Mouse (Mus musculus) forebrain, embryonic 16.5 days (tissue): ENCODE measurements around the gene Arhgap23. TPM values are rescaled to one million over a fixed set of nuclear protein-coding genes. Genes with fewer than 3 reads are reported as not detected.
A peak's percentile ranks its signal among the peaks of the same experiment; 100 is the strongest.

ENCODE experiments used
- ATAC-seq: fragments of 200-750 bp; cut with Nextera tagmentation; 2 replicates; pipeline ENCODE4 v1.8.0; 2017; ENCODE audit warnings: mild to moderate bottlenecking, moderate library complexity
- H3K27ac ChIP-seq: fragments of 300-500 bp; sonication (generic); 2 replicates; pipeline ENCODE4 v1.5.1; 2014; ENCODE audit warnings: low read length, control low read depth
- H3K27me3 ChIP-seq: fragments of 300-500 bp; sonication (generic); replicated peaks from 2 replicates; pipeline ENCODE4 v1.6.1; 2014; ENCODE audit warnings: low read length; ENCODE audit not compliant: control insufficient read depth, insufficient read depth
- H3K36me3 ChIP-seq: fragments of 300-500 bp; sonication (generic); 2 replicates; pipeline ENCODE4 v1.6.1; 2014; ENCODE audit not compliant: control insufficient read depth, insufficient read depth
- H3K4me1 ChIP-seq: fragments of 300-500 bp; sonication (generic); replicated peaks from 2 replicates; pipeline ENCODE4 v1.6.1; 2014; ENCODE audit warnings: low read length; ENCODE audit not compliant: control insufficient read depth, insufficient read depth
- H3K4me2 ChIP-seq: fragments of 300-500 bp; sonication (generic); 2 replicates; pipeline ENCODE4 v1.6.1; 2014; ENCODE audit warnings: mild to moderate bottlenecking, low read length, control low read depth
- H3K4me3 ChIP-seq: fragments of 300-500 bp; sonication (generic); replicated peaks from 2 replicates; pipeline ENCODE4 v1.5.1; 2014; ENCODE audit warnings: mild to moderate bottlenecking, low read length, control low read depth
- H3K9ac ChIP-seq: fragments of 300-500 bp; sonication (generic); replicated peaks from 2 replicates; pipeline ENCODE4 v1.6.1; 2014; ENCODE audit warnings: low read depth, low read length, control low read depth
- H3K9me3 ChIP-seq: fragments of 300-500 bp; sonication (generic); 2 replicates; pipeline ENCODE4 v1.6.1; 2016; ENCODE audit warnings: low read length; ENCODE audit not compliant: control insufficient read depth
- WGBS: fragments of 180-500 bp; shearing (Covaris S2); extraction: QIAGEN DNeasy Blood & Tissue Kit; methylation state at CpG from one replicate; pipeline ENCODE4 v1.1.7; 2014; 5-methylcytosine and 5-hydroxymethylcytosine counted together
- polyA plus RNA-seq: library from polyadenylated mRNA; unstranded; fragments of >200 nt; fragmentation: Nextera tagmentation; extraction: Ambion mirVana; gene quantifications from 2 replicates; pipeline ENCODE4 v1.2.1, GENCODE M21; 2015

The Arhgap23 gene
- polyA plus RNA-seq, 1 experiment from 2014 or later, result 7.5 TPM

DNA sequence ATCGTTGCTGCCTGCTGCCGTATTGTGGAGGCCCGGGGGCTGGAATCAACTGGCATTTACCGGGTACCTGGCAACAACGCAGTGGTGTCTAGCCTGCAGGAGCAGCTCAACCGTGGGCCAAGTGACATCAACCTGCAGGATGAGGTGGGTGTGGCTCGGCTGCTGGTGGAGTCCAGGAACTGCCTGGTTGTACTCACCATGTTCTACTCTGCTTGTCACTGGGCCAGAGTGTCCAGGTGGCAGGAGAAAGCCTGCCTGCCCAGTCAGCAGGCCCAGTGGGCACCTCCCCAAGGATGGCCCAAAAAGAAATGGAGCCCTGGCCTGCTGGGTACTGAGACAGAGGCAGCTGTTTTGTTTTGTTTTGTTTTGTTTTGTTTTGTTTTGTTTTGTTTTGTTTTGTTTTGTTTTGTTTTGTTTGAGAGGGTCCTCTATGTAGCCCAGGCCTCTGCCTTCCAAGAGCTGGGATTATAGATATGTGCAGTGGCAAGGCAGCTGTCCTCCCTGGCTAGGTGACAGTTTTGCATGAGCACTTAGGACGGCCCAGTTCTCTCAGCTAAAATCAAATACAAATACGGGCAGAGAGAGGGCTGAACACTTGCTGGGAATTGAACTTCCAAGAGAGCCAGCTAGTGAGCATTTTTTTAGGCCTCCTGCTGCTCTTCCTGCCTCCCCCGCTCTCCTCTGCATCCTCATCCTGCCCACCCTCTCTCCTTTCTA lies 51.3 kb downstream of the Arhgap23 start:
- H3K27ac ChIP-seq, result no peak overlapping the region
- 61% methylated on average over 10 of the region's 10 CpGs for WGBS
- no peak overlapping the region for H3K4me2 ChIP-seq
- no peak for ATAC-seq
- no peaks in the 10 kb centered on the region for H3K9me3 ChIP-seq
- no peak overlapping the region for H3K9ac ChIP-seq
- H3K4me1 ChIP-seq, result no peaks in the 10 kb centered on the region
- peaks cover 15% of the 10 kb centered on the region for H3K36me3 ChIP-seq
- H3K4me3 ChIP-seq, result no peak overlapping the region
- H3K27me3 ChIP-seq, result 0 out of 2 replicates have a peak, but pooled peaks cover 4% of the 10 kb centered on the region

DNA sequence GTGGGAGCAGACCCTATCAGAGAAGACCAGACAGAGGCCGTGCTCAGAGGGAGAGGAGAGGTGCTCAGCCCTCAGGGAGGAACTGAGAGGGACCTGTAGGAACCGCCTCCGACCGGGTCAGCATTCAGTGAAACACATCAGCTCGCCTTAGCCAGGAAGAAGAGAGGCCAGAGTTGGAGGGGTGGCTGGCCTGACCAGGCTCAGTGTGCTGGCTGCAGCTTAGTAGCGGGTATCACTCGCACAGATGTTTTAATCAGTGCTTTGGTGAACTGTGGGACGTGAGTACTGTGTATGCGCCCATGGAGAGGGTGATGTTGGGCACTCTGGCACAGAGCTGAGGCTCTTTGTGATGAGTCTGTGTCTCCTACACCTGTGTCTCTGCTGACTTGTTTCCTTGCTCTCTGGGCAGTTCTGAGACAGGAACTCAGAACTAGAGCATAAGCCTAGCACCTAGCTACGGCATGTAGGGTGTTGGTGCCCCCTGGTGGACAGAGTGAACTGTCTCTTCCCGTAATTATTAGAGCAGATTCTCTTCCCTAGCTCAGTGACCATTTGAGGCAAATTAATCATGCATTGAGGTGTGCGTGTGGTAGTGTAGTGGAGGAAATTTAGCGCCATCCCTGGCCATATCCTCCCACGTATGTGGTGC lies 53.4 kb downstream of the Arhgap23 start:
- Histone ChIP-seq H3K27ac (no peak overlapping the region), H3K9me3 (no peaks in the 10 kb centered on the region), H3K27me3 (no peaks in the 10 kb centered on the region), H3K4me2 (no peak overlapping the region), H3K9ac (no peak overlapping the region), H3K4me3 (no peak overlapping the region), H3K36me3 (peaks cover 11% of the 10 kb centered on the region), H3K4me1 (no peaks in the 10 kb centered on the region)
- ATAC-seq, result peak; percentile 64; the same call in 1 of the 2 replicates
- WGBS, result 38% methylated on average over 14 of the region's 14 CpGs

DNA sequence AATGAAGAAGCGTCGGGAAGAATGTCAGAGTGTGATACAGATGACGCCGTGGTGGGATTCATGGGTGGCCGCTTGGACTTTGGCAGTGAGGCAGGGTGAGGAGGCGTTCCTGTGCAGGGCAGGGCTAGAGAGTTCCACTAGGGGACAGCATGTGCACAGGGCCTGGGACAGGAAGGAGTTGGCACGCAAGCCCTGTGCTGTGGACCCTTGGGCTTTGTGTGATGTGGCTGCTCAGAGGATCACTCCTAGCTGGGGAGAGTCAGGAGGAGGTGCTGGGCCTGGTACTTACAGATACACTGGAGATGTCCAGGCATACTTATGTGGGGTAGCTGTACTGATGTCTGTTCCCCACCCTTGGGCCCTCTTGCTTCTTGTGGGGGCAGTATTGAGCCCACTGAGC lies 54.5 kb downstream of the Arhgap23 start:
- Histone ChIP-seq H3K4me3 (no peak overlapping the region), H3K4me1 (no peaks in the 10 kb centered on the region), H3K4me2 (no peak overlapping the region), H3K27ac (no peak overlapping the region), H3K27me3 (no peaks in the 10 kb centered on the region), H3K9ac (no peak overlapping the region), H3K36me3 (peaks cover 8% of the 10 kb centered on the region; the same call in 1 of the 2 replicates), H3K9me3 (no peaks in the 10 kb centered on the region)
- ATAC-seq, result no peak
- 84% methylated on average over 7 of the region's 7 CpGs for WGBS

DNA sequence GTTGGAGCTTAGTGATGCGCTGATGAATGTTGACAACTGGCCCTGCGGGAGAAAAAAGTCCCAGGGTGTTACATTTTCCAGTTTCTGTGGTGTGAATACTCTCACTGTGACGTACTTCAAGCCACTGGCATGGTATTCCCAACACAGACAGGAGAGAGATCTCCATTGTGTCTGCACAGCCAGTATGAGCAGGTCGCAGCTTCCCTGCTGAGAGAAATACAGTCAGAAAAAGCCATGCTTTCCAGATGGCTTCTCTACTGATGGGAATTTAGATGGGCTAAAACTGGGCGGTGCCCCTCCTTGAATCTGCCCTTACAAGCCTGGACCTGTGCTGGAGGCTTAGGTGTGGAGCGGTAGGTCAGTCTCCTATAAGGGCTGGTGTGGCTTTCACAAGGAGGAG lies 55.9 kb downstream of the Arhgap23 start:
- Histone ChIP-seq H3K36me3 (peaks cover 4% of the 10 kb centered on the region; the same call in 1 of the 2 replicates), H3K27me3 (no peaks in the 10 kb centered on the region)

DNA sequence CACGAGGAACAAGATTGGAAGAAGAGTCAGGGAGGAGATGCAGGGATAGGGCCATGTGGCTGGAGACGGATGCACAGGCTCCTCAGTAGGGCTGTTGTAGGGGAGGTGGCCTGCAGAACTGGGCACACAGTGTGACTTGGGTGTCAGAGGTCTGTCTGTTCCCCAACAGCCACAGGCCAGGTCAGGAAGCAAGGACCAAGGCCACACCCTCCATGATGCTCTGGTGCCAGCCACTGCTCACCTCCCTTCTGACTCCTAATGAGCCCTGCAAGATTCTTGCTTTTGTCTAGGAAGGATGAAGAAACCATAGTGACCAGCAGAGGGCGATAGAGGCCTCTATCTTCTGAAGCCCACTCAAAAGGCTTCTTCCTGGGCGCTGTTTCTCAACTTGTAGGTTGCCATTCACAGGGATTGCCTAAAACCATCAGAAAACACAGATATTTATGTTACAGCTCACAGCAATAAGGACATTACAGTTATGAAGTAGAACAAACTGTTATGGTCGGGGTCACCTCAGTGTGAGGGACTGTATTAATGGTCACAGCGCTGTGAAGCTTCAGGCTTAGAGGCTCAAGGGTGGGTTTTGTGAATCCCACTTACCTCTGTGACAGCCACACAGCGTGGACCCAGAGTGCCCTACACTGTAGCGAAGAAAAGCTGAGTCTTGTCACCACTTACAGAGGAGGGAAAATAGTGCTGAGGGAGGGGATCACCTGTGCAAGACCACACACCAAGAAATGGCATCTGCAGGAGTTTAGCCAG lies 61.2 kb downstream of the Arhgap23 start:
- H3K4me1 ChIP-seq, result no peaks in the 10 kb centered on the region
- no peak overlapping the region for H3K27ac ChIP-seq
- H3K9ac ChIP-seq, result no peak overlapping the region
- H3K4me2 ChIP-seq, result no peak overlapping the region
- H3K9me3 ChIP-seq, result no peaks in the 10 kb centered on the region
- H3K36me3 ChIP-seq, result 0 out of 2 replicates have a peak, but pooled peaks cover 2% of the 10 kb centered on the region
- ATAC-seq, result peak; percentile 57
- no peak overlapping the region for H3K4me3 ChIP-seq
- no peaks in the 10 kb centered on the region for H3K27me3 ChIP-seq
- 56% methylated on average over 8 of the region's 8 CpGs for WGBS

More for the DNA sequence above, 55.9 kb downstream of the Arhgap23 start:
- no peak overlapping the region for H3K4me3 ChIP-seq
- no peak overlapping the region for H3K4me2 ChIP-seq
- ATAC-seq, result no peak
- no peak overlapping the region for H3K27ac ChIP-seq
- H3K9me3 ChIP-seq, result no peaks in the 10 kb centered on the region
- no peaks in the 10 kb centered on the region for H3K4me1 ChIP-seq
- whole genome bisulfite sequencing, result 88% methylated on average over 6 of the region's 6 CpGs
- H3K9ac ChIP-seq, result no peak overlapping the region

DNA sequence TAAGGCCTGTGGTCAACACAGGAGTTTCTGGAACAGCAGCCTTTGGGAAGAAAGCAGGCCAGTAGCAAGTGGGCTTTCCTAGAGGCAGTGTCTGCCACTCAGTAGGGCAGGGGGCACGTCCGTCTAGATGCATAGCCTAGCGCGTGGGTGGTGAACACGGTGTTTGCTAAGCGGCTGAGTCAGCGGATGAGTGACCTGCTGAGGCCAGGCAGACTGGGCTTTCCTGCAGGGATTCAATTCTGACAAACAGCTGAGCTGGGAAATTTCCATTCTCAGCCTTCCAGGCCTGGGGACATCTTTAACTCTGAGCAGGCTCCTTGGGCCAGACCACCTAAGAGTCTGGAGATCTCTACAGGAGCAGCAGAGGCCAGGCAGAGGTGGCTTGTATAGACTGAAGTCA lies 62.1 kb downstream of the Arhgap23 start:
- Histone ChIP-seq H3K36me3 (0 out of 2 replicates have a peak, but pooled peaks cover 2% of the 10 kb centered on the region), H3K4me3 (no peak overlapping the region), H3K9me3 (no peaks in the 10 kb centered on the region), H3K4me2 (no peak overlapping the region), H3K4me1 (no peaks in the 10 kb centered on the region), H3K27ac (no peak overlapping the region), H3K27me3 (no peaks in the 10 kb centered on the region), H3K9ac (no peak overlapping the region)
- no peak for ATAC-seq
- WGBS, result 81% methylated on average over 7 of the region's 7 CpGs

DNA sequence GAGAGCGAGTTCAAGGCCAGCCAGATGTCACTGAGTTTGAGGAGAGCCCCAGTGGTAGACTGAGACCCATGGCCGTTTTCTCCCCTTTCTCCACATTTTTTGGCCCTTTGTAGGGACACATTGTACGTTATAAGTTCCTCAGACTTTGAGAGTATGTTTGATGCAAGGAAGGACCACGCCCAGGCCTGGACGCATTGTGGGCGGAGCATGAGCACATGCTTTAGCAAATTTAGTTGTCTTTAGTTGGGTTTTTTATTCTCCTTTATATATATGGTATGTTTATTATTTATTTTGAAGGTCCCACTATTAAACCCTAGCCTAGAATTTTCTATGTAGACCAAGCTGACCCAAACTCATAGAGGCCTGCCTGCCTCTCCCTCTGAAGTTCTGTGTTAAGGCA lies 63.0 kb downstream of the Arhgap23 start:
- no peak overlapping the region for H3K4me2 ChIP-seq
- no peak overlapping the region for H3K4me3 ChIP-seq
- no peaks in the 10 kb centered on the region for H3K4me1 ChIP-seq
- 91% methylated on average over 6 of the region's 6 CpGs for WGBS
- H3K27ac ChIP-seq, result no peak overlapping the region
- peaks cover 4% of the 10 kb centered on the region; the same call in 1 of the 2 replicates for H3K36me3 ChIP-seq
- no peak overlapping the region for H3K9ac ChIP-seq
- H3K9me3 ChIP-seq, result no peaks in the 10 kb centered on the region
- H3K27me3 ChIP-seq, result no peaks in the 10 kb centered on the region
- ATAC-seq, result no peak

DNA sequence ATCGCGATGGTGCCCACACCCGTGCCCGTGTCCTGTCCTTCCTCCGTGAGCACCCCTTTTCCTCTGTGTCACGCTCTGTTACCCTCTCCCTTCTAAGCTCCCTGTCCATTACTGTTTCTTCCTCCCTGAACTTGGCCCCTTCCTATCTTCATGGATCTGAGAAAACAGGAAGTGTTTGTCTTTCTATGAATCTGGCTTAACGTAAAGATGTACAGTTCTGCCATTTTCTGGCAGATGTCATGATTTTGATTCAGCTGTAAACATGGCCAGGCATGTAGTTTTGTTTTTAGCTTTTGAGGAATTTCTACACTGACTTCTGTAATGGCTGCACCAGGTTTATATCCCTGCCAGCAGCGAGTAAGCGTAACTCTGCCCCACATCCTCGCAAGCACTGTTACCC lies 63.8 kb downstream of the Arhgap23 start:
- Histone ChIP-seq H3K4me2 (no peak overlapping the region), H3K4me3 (no peak overlapping the region), H3K9me3 (no peaks in the 10 kb centered on the region), H3K36me3 (peaks cover 4% of the 10 kb centered on the region; the same call in 1 of the 2 replicates), H3K9ac (no peak overlapping the region), H3K27ac (no peak overlapping the region), H3K27me3 (no peaks in the 10 kb centered on the region), H3K4me1 (no peaks in the 10 kb centered on the region)
- 89% methylated on average over 10 of the region's 10 CpGs for WGBS
- no peak for ATAC-seq

DNA sequence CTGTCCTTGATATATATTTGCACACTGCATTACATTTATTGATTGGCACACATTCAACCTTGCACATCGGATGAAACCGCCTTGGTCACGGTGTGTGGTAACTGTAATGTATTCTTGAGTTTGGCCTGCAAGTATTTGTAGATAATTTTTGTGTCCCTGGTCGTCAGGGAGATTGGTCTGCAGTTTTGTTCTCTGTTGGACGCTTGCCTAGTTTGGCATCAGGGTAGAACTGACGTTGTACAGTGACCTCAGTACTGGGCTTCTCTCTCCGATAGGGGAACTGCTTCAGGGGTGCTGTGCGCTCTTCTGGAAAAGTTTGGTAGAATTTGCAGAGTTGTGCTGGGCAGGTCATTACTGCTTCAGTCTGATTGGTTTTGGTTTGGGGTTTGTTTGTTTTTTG lies 64.5 kb downstream of the Arhgap23 start:
- WGBS, result 52% methylated on average over 8 of the region's 8 CpGs
- ATAC-seq, result no peak
- H3K36me3 ChIP-seq, result peaks cover 4% of the 10 kb centered on the region; the same call in 1 of the 2 replicates

More for the DNA sequence above, 64.5 kb downstream of the Arhgap23 start:
- Histone ChIP-seq H3K4me1 (no peaks in the 10 kb centered on the region), H3K9ac (no peak overlapping the region), H3K4me3 (no peak overlapping the region), H3K27ac (no peak overlapping the region), H3K27me3 (no peaks in the 10 kb centered on the region), H3K4me2 (no peak overlapping the region), H3K9me3 (no peaks in the 10 kb centered on the region)
